ENCODE assay signal across 10 mouse cellular contexts in the genomic region with DNA sequence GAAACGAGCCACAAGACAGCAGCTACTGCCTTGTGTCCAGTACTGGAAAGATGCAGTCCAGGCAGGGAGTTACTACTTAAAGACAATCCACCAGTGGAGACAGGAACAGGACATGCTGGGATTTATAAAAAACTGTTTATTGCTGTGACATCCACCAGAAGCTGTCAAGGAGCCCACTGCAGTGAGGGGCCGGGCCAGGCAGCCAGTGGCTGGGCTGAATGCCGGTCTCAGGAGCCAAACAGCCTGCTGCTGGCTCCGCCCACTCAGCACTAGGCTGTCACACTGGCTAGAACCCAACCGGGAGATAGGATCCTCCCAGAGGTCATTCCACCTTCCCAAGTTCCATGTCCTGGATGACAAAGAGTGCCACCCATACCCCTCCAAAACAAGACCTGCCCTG. TPM values are rescaled to one million over a fixed set of nuclear protein-coding genes. Genes with fewer than 3 reads are reported as not detected.
A peak's percentile ranks its signal among the peaks of the same experiment; 100 is the strongest.
DNase-seq lines count a peak whose midpoint lies in the region; ATAC-seq lines count a peak whose summit lies in the region.
"Had no signal": no experiment of that assay in that cellular context is flagged by ENCODE, and none has a peak within 500 bp of the region (broad histone marks: within the 10 kb centered on the region; RNA-seq: fewer than 3 reads in every experiment).

No protein-coding gene starts in this region.

- no peak overlapping the region for H3K9ac ChIP-seq in intestine, embryonic 15.5 days
- no peak overlapping the region for H3K9ac ChIP-seq in forebrain, embryonic 14.5 days (ENCODE audit: low read length)
- H3K9ac ChIP-seq: limb, embryonic 13.5 days had no signal

- DNase-seq in cerebellum, postnatal 14 days: peak; percentile 58 to 69
- no peak for DNase-seq in cerebellum, postnatal 4 days (ENCODE audit: low spot score in 2 of 2)
- peak; percentile 57 for DNase-seq in layer of hippocampus, adult 9-11 months
- no peak for DNase-seq in layer of hippocampus, adult 9-10 months (ENCODE audit: low spot score)
- peak; percentile 62 for DNase-seq in lung, postnatal 36 days
- DNase-seq in forebrain, embryonic 14.5 days (ENCODE audit: low spot score): no peak

- no peak overlapping the region for H3K4me3 ChIP-seq in intestine, embryonic 15.5 days (replicated peaks)
- H3K4me3 ChIP-seq in forebrain, embryonic 14.5 days (ENCODE audit: low read depth, low read length): no peak overlapping the region
- H3K4me3 ChIP-seq: limb, embryonic 13.5 days; megakaryocyte, embryonic 14.5 days had no signal

- H3K9me3 ChIP-seq in intestine, embryonic 15.5 days: no peaks in the 10 kb centered on the region
- no peaks in the 10 kb centered on the region for H3K9me3 ChIP-seq in forebrain, embryonic 14.5 days (replicated peaks; ENCODE audit: control insufficient read depth, low read length)
- H3K9me3 ChIP-seq: limb, embryonic 13.5 days; megakaryocyte, embryonic 14.5 days had no signal

- H3K4me1 ChIP-seq in intestine, embryonic 15.5 days (replicated peaks): peaks cover 10% of the 10 kb centered on the region
- 0 out of 2 replicates have a peak, but pooled peaks cover 5% of the 10 kb centered on the region for H3K4me1 ChIP-seq in forebrain, embryonic 14.5 days (ENCODE audit: control insufficient read depth, insufficient read depth, low read length)

- no peak overlapping the region for H3K4me2 ChIP-seq in intestine, embryonic 15.5 days (replicated peaks)
- H3K4me2 ChIP-seq in forebrain, embryonic 14.5 days (ENCODE audit: low read length): no peak overlapping the region
- H3K4me2 ChIP-seq: limb, embryonic 13.5 days had no signal

- ATAC-seq in intestine, embryonic 15.5 days: 0 out of 2 replicates have a peak, but pooled peaks have one; percentile 46
- no peak for ATAC-seq in megakaryocyte progenitor cell, adult 5-6 weeks (replicated peaks; ENCODE audit: poor library complexity)
- ATAC-seq in forebrain, embryonic 14.5 days: no peak

- no peak overlapping the region for H3K27ac ChIP-seq in intestine, embryonic 15.5 days
- no peak overlapping the region for H3K27ac ChIP-seq in forebrain, embryonic 14.5 days (ENCODE audit: low read depth, low read length)
- H3K27ac ChIP-seq: limb, embryonic 13.5 days had no signal

- no peaks in the 10 kb centered on the region for H3K27me3 ChIP-seq in intestine, embryonic 15.5 days (replicated peaks)
- no peaks in the 10 kb centered on the region for H3K27me3 ChIP-seq in forebrain, embryonic 14.5 days (replicated peaks; ENCODE audit: control insufficient read depth, insufficient read depth, low read length)
- H3K27me3 ChIP-seq: limb, embryonic 13.5 days had no signal

- H3K36me3 ChIP-seq in intestine, embryonic 15.5 days: peaks cover 17% of the 10 kb centered on the region
- H3K36me3 ChIP-seq in forebrain, embryonic 14.5 days (ENCODE audit: control insufficient read depth, insufficient read depth, low read length): peaks cover 39% of the 10 kb centered on the region

- 26% methylated on average over 5 of the region's 5 CpGs for WGBS in intestine, embryonic 15.5 days
- WGBS in forebrain, embryonic 14.5 days: 41% methylated on average over 5 of the region's 5 CpGs

RNA-seq across cellular contexts. Expression of a gene that starts 5.6 kb away (rescaled TPM):
- polyA plus RNA-seq in intestine, embryonic 15.5 days (2015; fragmentation: Nextera tagmentation; extraction: Ambion mirVana): 55.4 and 60.7 TPM in 2 replicates
- total RNA-seq in megakaryocyte progenitor cell, adult 5-6 weeks (2015): 6.6 and 9.3 TPM in 2 replicates
- total RNA-seq in megakaryocyte progenitor cell, adult 5-6 weeks (2017): 27.9 and 34.4 TPM in 2 replicates
- 53.9 and 62.4 TPM in 2 replicates for polyA plus RNA-seq in forebrain, embryonic 14.5 days (2014; fragmentation: Nextera tagmentation; extraction: Ambion mirVana)

RNA-seq across cellular contexts. Expression of a gene that starts 9.6 kb away (rescaled TPM):
- polyA plus RNA-seq in intestine, embryonic 15.5 days (2015; fragmentation: Nextera tagmentation; extraction: Ambion mirVana): 7.1 and 7.4 TPM in 2 replicates
- not detected in 2 replicates for total RNA-seq in megakaryocyte progenitor cell, adult 5-6 weeks (2015)
- not detected in 2 replicates for total RNA-seq in megakaryocyte progenitor cell, adult 5-6 weeks (2017)
- 9.4 and 11.1 TPM in 2 replicates for polyA plus RNA-seq in forebrain, embryonic 14.5 days (2014; fragmentation: Nextera tagmentation; extraction: Ambion mirVana)

RNA-seq across cellular contexts. Expression of a gene that starts 29.3 kb away (rescaled TPM):
- polyA plus RNA-seq in intestine, embryonic 15.5 days (2015; fragmentation: Nextera tagmentation; extraction: Ambion mirVana): 7.1 and 8.2 TPM in 2 replicates
- not detected in 2 replicates for total RNA-seq in megakaryocyte progenitor cell, adult 5-6 weeks (2015)
- not detected in 2 replicates for total RNA-seq in megakaryocyte progenitor cell, adult 5-6 weeks (2017)
- 1.2 and 2.9 TPM in 2 replicates for polyA plus RNA-seq in forebrain, embryonic 14.5 days (2014; fragmentation: Nextera tagmentation; extraction: Ambion mirVana)

RNA-seq across cellular contexts. Expression of a gene that starts 53.8 kb away (rescaled TPM):
- 94.2 and 99.7 TPM in 2 replicates for polyA plus RNA-seq in intestine, embryonic 15.5 days (2015; fragmentation: Nextera tagmentation; extraction: Ambion mirVana)
- total RNA-seq in megakaryocyte progenitor cell, adult 5-6 weeks (2015): 33.5 and 38.5 TPM in 2 replicates
- 54.6 and 61.8 TPM in 2 replicates for total RNA-seq in megakaryocyte progenitor cell, adult 5-6 weeks (2017)
- 36.9 and 39.3 TPM in 2 replicates for polyA plus RNA-seq in forebrain, embryonic 14.5 days (2014; fragmentation: Nextera tagmentation; extraction: Ambion mirVana)

RNA-seq across cellular contexts. Expression of a gene that starts 59.8 kb away (rescaled TPM):
- polyA plus RNA-seq in intestine, embryonic 15.5 days (2015; fragmentation: Nextera tagmentation; extraction: Ambion mirVana): 26.7 and 27.6 TPM in 2 replicates
- 18.8 and 21.1 TPM in 2 replicates for total RNA-seq in megakaryocyte progenitor cell, adult 5-6 weeks (2015)
- total RNA-seq in megakaryocyte progenitor cell, adult 5-6 weeks (2017): 35.8 and 39.6 TPM in 2 replicates
- 54.8 and 67.8 TPM in 2 replicates for polyA plus RNA-seq in forebrain, embryonic 14.5 days (2014; fragmentation: Nextera tagmentation; extraction: Ambion mirVana)

Comparison
In these comparisons a context has a peak if more than half of its experiments do, and no peak if none do; other contexts are left out.
1. DNase-seq: peak in cerebellum, postnatal 14 days (2 of 2), layer of hippocampus, adult 9-11 months (single experiment) and lung, postnatal 36 days (single experiment); none in cerebellum, postnatal 4 days (0 of 2), layer of hippocampus, adult 9-10 months (single experiment) and forebrain, embryonic 14.5 days (single experiment).